Mouse (Mus musculus) left cerebral cortex, postnatal 10 days (tissue): Measurements from ENCODE around the gene Slc18b1. TPM values are rescaled to one million over a fixed set of nuclear protein-coding genes. Genes with fewer than 3 reads are reported as not detected.

Experiments used
- DNase-seq, 2 experiments: peaks; one replicate each; pipeline ENCODE4 v3.0.0; 2021 to 2022; ENCODE audit warnings: low spot score in 2 of 2, mixed read lengths in 1 of 2; ENCODE audit errors: extremely low spot score in 1 of 2
- intact Hi-C: fragments of 180-260 bp; cut with DNase I; formaldehyde crosslinking; loops from one replicate; pipeline ENCODE4 v1.15.1; 2025
- total RNA-seq, 2 experiments: library from RNA; stranded (reverse); gene quantifications; 2 replicates each; pipeline ENCODE4 v1.2.3; 2021

The Slc18b1 gene
- total RNA-seq, 2 experiments from 2014 or later = 24.4 to 26.0 TPM

DNA sequence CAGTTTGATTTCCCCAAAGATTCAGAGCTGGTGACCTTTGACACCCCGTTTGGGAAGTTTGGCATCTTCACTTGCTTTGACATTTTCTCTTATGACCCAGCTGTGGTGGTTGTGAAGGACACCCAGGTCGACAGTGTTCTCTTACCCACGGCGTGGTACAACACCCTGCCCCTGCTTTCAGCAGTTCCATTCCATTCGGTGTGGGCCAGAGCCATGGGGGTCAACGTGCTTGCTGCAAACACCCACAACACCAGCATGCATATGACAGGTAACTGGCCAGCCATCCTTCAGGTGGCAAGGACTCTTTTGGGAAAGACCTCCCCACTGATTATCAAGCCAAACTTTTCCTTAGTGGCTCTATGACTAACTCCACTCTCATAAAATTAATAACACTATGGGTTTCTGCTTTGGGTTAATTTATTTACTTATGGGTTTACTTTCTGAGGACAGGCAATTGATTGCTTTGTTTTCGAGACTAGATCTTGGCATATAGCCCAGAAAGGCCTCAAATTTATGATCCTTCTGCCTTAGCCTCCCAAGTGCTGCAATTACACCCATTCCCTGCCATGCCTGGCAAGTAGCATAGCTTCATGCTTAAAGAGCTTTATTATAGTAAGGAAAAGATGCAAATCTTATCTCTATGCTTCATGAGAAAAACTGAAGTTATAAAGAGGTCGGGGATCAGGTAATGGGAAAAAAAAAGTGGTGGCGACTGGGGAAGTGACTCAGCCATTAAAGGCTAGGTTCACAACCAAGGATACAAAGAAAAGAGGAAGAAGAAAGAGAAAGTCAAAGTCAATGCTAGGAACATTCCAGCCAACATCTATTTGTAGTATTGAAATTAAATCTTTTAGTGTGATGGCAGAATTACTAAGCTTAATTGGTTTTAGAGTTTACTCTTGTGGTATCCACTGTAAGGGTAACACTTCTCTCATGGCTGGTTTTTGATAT lies 67.9 kb downstream of the Slc18b1 start:
- intact Hi-C loops = no loop called here
- DNase-seq = no peak

Other genes with a start within 250 kb of the Slc18b1 start
- gene Rps12, start 9.7 kb upstream of the Slc18b1 start, total RNA-seq = 100 to 1,000 TPM; 259 to 319 TPM
- not detected for gene Vnn3, start 54.5 kb downstream of the Slc18b1 start, total RNA-seq
- gene Vnn1, start 97.7 kb downstream of the Slc18b1 start, total RNA-seq = under 1 TPM; 0.36 to 0.69 TPM
- not detected for gene Taar1, start 123.4 kb downstream of the Slc18b1 start, total RNA-seq
- gene Taar2, start 141.6 kb downstream of the Slc18b1 start, total RNA-seq = not detected
- gene Taar3, start 152.6 kb downstream of the Slc18b1 start, total RNA-seq = under 1 TPM in 1 of 2 experiments, not detected in 1; 0.34 TPM
- gene Taar4, start 163.5 kb downstream of the Slc18b1 start, total RNA-seq = not detected
- not detected for gene Taar5, start 173.7 kb downstream of the Slc18b1 start, total RNA-seq
- gene Taar6, start 188.7 kb downstream of the Slc18b1 start, total RNA-seq = not detected
- not detected for gene Taar7a, start 196.5 kb downstream of the Slc18b1 start, total RNA-seq
- not detected for gene Taar7b, start 203.0 kb downstream of the Slc18b1 start, total RNA-seq
- gene Taar7d, start 230.2 kb downstream of the Slc18b1 start, total RNA-seq = not detected
- gene Taar7e, start 240.6 kb downstream of the Slc18b1 start, total RNA-seq = not detected